Mouse (Mus musculus): ENCODE measurements around the gene Pparg. TPM values are rescaled to one million over a fixed set of nuclear protein-coding genes. Genes with fewer than 3 reads are reported as not detected.

The Pparg gene
- polyA plus RNA-seq, 1 experiment = 9.0 TPM

DNA sequence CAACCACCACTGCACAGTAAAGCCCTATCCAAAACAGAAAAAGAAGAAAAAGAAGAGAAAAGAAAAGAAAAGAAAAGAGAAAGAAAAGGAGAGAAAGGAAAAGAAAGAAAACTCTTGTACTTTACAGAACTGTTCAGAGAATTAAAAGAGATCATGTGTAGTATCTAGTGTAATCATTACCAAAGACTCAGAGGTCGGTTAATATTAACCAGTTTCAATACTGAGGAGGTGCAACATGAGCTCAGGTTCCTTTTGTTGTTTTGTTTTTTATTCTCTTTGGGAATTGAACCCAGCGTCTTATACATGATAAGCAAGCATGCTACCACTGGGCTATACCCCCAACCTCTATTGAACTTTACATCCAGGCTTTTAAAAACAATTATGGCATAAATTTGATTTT, 74.1 kb downstream of the Pparg start:
- H3K27ac ChIP-seq (ENCODE audit: insufficient read depth, low read length) = no peak overlapping the region
- no peak for TF ChIP-seq CTCF (IDR thresholded peaks at IDR 0.05; ENCODE audit: extremely low read depth, insufficient read depth, low read length)
- no peak for TF ChIP-seq POLR2A (IDR thresholded peaks at IDR 0.05; ENCODE audit: extremely low read depth, insufficient read depth, low read length)
- H3K4me3 ChIP-seq (ENCODE audit: insufficient read depth, low read length) = no peak overlapping the region
- H3K4me1 ChIP-seq (ENCODE audit: control insufficient read depth, insufficient read depth, low read length) = peaks cover 2% of the 10 kb centered on the region; the same call in 1 of the 2 replicates

GRCm38 (mm10) chr6:115440231-115441006, 79.7 kb downstream of the Pparg start:
- Histone ChIP-seq H3K4me1 (ENCODE audit: control insufficient read depth, insufficient read depth, low read length) (no peaks in the 10 kb centered on the region), H3K27ac (ENCODE audit: insufficient read depth, low read length) (no peak overlapping the region), H3K4me3 (ENCODE audit: insufficient read depth, low read length) (no peak overlapping the region)
- TF ChIP-seq CTCF (IDR thresholded peaks at IDR 0.05; ENCODE audit: extremely low read depth, insufficient read depth, low read length) (no peak), POLR2A (IDR thresholded peaks at IDR 0.05; ENCODE audit: extremely low read depth, insufficient read depth, low read length) (no peak)

GRCm38 (mm10) chr6:115452501-115452900, 91.8 kb downstream of the Pparg start:
- H3K4me3 ChIP-seq (ENCODE audit: insufficient read depth, low read length) = no peak overlapping the region
- no peak for TF ChIP-seq CTCF (IDR thresholded peaks at IDR 0.05; ENCODE audit: extremely low read depth, insufficient read depth, low read length)
- TF ChIP-seq POLR2A (IDR thresholded peaks at IDR 0.05; ENCODE audit: extremely low read depth, insufficient read depth, low read length) = no peak
- H3K27ac ChIP-seq (ENCODE audit: insufficient read depth, low read length) = no peak overlapping the region
- H3K4me1 ChIP-seq (ENCODE audit: control insufficient read depth, insufficient read depth, low read length) = no peaks in the 10 kb centered on the region

- no peak for TF ChIP-seq CTCF (IDR thresholded peaks at IDR 0.05; ENCODE audit: extremely low read depth, insufficient read depth, low read length)
- TF ChIP-seq POLR2A (IDR thresholded peaks at IDR 0.05; ENCODE audit: extremely low read depth, insufficient read depth, low read length) = no peak
- no peak overlapping the region for H3K4me3 ChIP-seq (ENCODE audit: insufficient read depth, low read length)
- H3K4me1 ChIP-seq (ENCODE audit: control insufficient read depth, insufficient read depth, low read length) = no peaks in the 10 kb centered on the region
- H3K27ac ChIP-seq (ENCODE audit: insufficient read depth, low read length) = no peak overlapping the region
Measured at GRCm38 (mm10) chr6:115462743-115463337, 102.1 kb downstream of the Pparg start.

- H3K27ac ChIP-seq (ENCODE audit: insufficient read depth, low read length) = no peak overlapping the region
- TF ChIP-seq POLR2A (IDR thresholded peaks at IDR 0.05; ENCODE audit: extremely low read depth, insufficient read depth, low read length) (no peak), CTCF (IDR thresholded peaks at IDR 0.05; ENCODE audit: extremely low read depth, insufficient read depth, low read length) (no peak)
- H3K4me1 ChIP-seq (ENCODE audit: control insufficient read depth, insufficient read depth, low read length) = no peaks in the 10 kb centered on the region
- no peak overlapping the region for H3K4me3 ChIP-seq (ENCODE audit: insufficient read depth, low read length)
Measured at GRCm38 (mm10) chr6:115463338-115463737, 102.6 kb downstream of the Pparg start.

DNA sequence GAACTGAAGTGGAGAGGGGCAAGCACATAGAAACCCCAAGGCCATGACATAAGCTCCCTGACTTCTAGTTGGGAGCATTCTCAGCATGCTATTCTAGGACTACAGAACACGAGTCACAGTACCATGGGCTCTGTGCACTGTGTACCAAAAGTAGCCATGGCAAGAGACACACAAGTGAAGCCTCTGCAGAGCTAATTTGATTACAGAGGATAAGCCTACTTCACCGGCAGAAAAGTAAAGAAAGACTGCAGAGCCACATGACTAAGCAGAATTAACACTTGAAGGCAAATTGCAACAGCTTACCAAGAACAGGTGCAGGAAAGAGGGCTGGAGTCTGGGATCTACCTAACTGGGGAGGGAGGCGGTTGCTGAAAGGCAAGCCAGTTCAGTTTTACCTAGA, 103.9 kb downstream of the Pparg start:
- H3K4me1 ChIP-seq (ENCODE audit: control insufficient read depth, insufficient read depth, low read length) = no peaks in the 10 kb centered on the region
- TF ChIP-seq CTCF (IDR thresholded peaks at IDR 0.05; ENCODE audit: extremely low read depth, insufficient read depth, low read length) = no peak
- TF ChIP-seq POLR2A (IDR thresholded peaks at IDR 0.05; ENCODE audit: extremely low read depth, insufficient read depth, low read length) = no peak

GRCm38 (mm10) chr6:115465463-115465862, 104.7 kb downstream of the Pparg start:
- Histone ChIP-seq H3K4me1 (ENCODE audit: control insufficient read depth, insufficient read depth, low read length) (no peaks in the 10 kb centered on the region), H3K27ac (ENCODE audit: insufficient read depth, low read length) (no peak overlapping the region), H3K4me3 (ENCODE audit: insufficient read depth, low read length) (no peak overlapping the region)
- TF ChIP-seq POLR2A (IDR thresholded peaks at IDR 0.05; ENCODE audit: extremely low read depth, insufficient read depth, low read length) = no peak
- no peak for TF ChIP-seq CTCF (IDR thresholded peaks at IDR 0.05; ENCODE audit: extremely low read depth, insufficient read depth, low read length)

More for the DNA sequence above, 103.9 kb downstream of the Pparg start:
- Histone ChIP-seq H3K4me3 (ENCODE audit: insufficient read depth, low read length) (no peak overlapping the region), H3K27ac (ENCODE audit: insufficient read depth, low read length) (no peak overlapping the region)

- Histone ChIP-seq H3K4me1 (ENCODE audit: control insufficient read depth, insufficient read depth, low read length) (no peaks in the 10 kb centered on the region), H3K27ac (ENCODE audit: insufficient read depth, low read length) (no peak overlapping the region), H3K4me3 (ENCODE audit: insufficient read depth, low read length) (no peak overlapping the region)
- no peak for TF ChIP-seq CTCF (IDR thresholded peaks at IDR 0.05; ENCODE audit: extremely low read depth, insufficient read depth, low read length)
- TF ChIP-seq POLR2A (IDR thresholded peaks at IDR 0.05; ENCODE audit: extremely low read depth, insufficient read depth, low read length) = no peak
Measured at GRCm38 (mm10) chr6:115465876-115466275, 105.1 kb downstream of the Pparg start.

- H3K4me3 ChIP-seq (ENCODE audit: insufficient read depth, low read length) = no peak overlapping the region
- no peak overlapping the region for H3K27ac ChIP-seq (ENCODE audit: insufficient read depth, low read length)
- H3K4me1 ChIP-seq (ENCODE audit: control insufficient read depth, insufficient read depth, low read length) = no peaks in the 10 kb centered on the region
- no peak for TF ChIP-seq CTCF (IDR thresholded peaks at IDR 0.05; ENCODE audit: extremely low read depth, insufficient read depth, low read length)
- no peak for TF ChIP-seq POLR2A (IDR thresholded peaks at IDR 0.05; ENCODE audit: extremely low read depth, insufficient read depth, low read length)
Measured at GRCm38 (mm10) chr6:115466601-115467000, 105.8 kb downstream of the Pparg start.
